Mouse (Mus musculus): ENCODE data around the gene Fbxw4. TPM values are rescaled to one million over a fixed set of nuclear protein-coding genes. Genes with fewer than 3 reads are reported as not detected.

Gene Fbxw4
- total RNA-seq, 2 experiments from 2014 or later: 5.5 to 33.0 TPM

GRCm38 (mm10) chr19:45616735-45617134, 43.4 kb downstream of the Fbxw4 start:
- no peak for ATAC-seq (replicated peaks; ENCODE audit: low FRiP score, low TSS enrichment, poor library complexity, severe bottlenecking)

GRCm38 (mm10) chr19:45616214-45616518, 43.9 kb downstream of the Fbxw4 start:
- ATAC-seq (replicated peaks; ENCODE audit: low FRiP score, low TSS enrichment, poor library complexity, severe bottlenecking): no peak

GRCm38 (mm10) chr19:45615415-45616213, 44.5 kb downstream of the Fbxw4 start:
- peak; percentile 30; the same call in 1 of the 2 replicates for ATAC-seq (replicated peaks; ENCODE audit: low FRiP score, low TSS enrichment, poor library complexity, severe bottlenecking)

- no peak for ATAC-seq (replicated peaks; ENCODE audit: low FRiP score, low TSS enrichment, poor library complexity, severe bottlenecking)
Observed at GRCm38 (mm10) chr19:45614928-45615327, 45.2 kb downstream of the Fbxw4 start.

GRCm38 (mm10) chr19:45614375-45614774, 45.7 kb downstream of the Fbxw4 start:
- ATAC-seq (replicated peaks; ENCODE audit: low FRiP score, low TSS enrichment, poor library complexity, severe bottlenecking): no peak

GRCm38 (mm10) chr19:45610823-45611222, 49.3 kb downstream of the Fbxw4 start:
- no peak for ATAC-seq (replicated peaks; ENCODE audit: low FRiP score, low TSS enrichment, poor library complexity, severe bottlenecking)

GRCm38 (mm10) chr19:45608648-45609339, 51.3 kb downstream of the Fbxw4 start:
- ATAC-seq (replicated peaks; ENCODE audit: low FRiP score, low TSS enrichment, poor library complexity, severe bottlenecking): no peak

- ATAC-seq (replicated peaks; ENCODE audit: low FRiP score, low TSS enrichment, poor library complexity, severe bottlenecking): no peak
Observed at GRCm38 (mm10) chr19:45607479-45607878, 52.6 kb downstream of the Fbxw4 start.

GRCm38 (mm10) chr19:45606701-45607100, 53.4 kb downstream of the Fbxw4 start:
- ATAC-seq (replicated peaks; ENCODE audit: low FRiP score, low TSS enrichment, poor library complexity, severe bottlenecking): no peak

- ATAC-seq (replicated peaks; ENCODE audit: low FRiP score, low TSS enrichment, poor library complexity, severe bottlenecking): peak; percentile 82
Observed at GRCm38 (mm10) chr19:45602606-45603005, 57.5 kb downstream of the Fbxw4 start.

GRCm38 (mm10) chr19:45597106-45597505, 63.0 kb downstream of the Fbxw4 start:
- ATAC-seq (replicated peaks; ENCODE audit: low FRiP score, low TSS enrichment, poor library complexity, severe bottlenecking): no peak

- no peak for ATAC-seq (replicated peaks; ENCODE audit: low FRiP score, low TSS enrichment, poor library complexity, severe bottlenecking)
Observed at GRCm38 (mm10) chr19:45596434-45596833, 63.7 kb downstream of the Fbxw4 start.

- ATAC-seq (replicated peaks; ENCODE audit: low FRiP score, low TSS enrichment, poor library complexity, severe bottlenecking): no peak
Observed at GRCm38 (mm10) chr19:45596019-45596418, 64.1 kb downstream of the Fbxw4 start.

GRCm38 (mm10) chr19:45595481-45595880, 64.6 kb downstream of the Fbxw4 start:
- no peak for ATAC-seq (replicated peaks; ENCODE audit: low FRiP score, low TSS enrichment, poor library complexity, severe bottlenecking)

GRCm38 (mm10) chr19:45594079-45594478, 66.0 kb downstream of the Fbxw4 start:
- ATAC-seq (replicated peaks; ENCODE audit: low FRiP score, low TSS enrichment, poor library complexity, severe bottlenecking): no peak

- ATAC-seq (replicated peaks; ENCODE audit: low FRiP score, low TSS enrichment, poor library complexity, severe bottlenecking): no peak
Observed at GRCm38 (mm10) chr19:45592916-45593315, 67.2 kb downstream of the Fbxw4 start.

GRCm38 (mm10) chr19:45591704-45592103, 68.4 kb downstream of the Fbxw4 start:
- 0 out of 2 replicates have a peak, but pooled peaks have one; percentile 31 for ATAC-seq (replicated peaks; ENCODE audit: low FRiP score, low TSS enrichment, poor library complexity, severe bottlenecking)

GRCm38 (mm10) chr19:45589761-45590160, 70.4 kb downstream of the Fbxw4 start:
- no peak for ATAC-seq (replicated peaks; ENCODE audit: low FRiP score, low TSS enrichment, poor library complexity, severe bottlenecking)

- no peak for ATAC-seq (replicated peaks; ENCODE audit: low FRiP score, low TSS enrichment, poor library complexity, severe bottlenecking)
Observed at GRCm38 (mm10) chr19:45587509-45588292, 72.4 kb downstream of the Fbxw4 start.

- ATAC-seq (replicated peaks; ENCODE audit: low FRiP score, low TSS enrichment, poor library complexity, severe bottlenecking): no peak
Observed at GRCm38 (mm10) chr19:45586850-45587249, 73.3 kb downstream of the Fbxw4 start.

Measured in megakaryocyte-erythroid progenitor cell, adult 5-6 weeks (primary cell).